Mouse (Mus musculus) spleen, adult 2 months (tissue): ENCODE measurements around the gene Il12b. TPM values are rescaled to one million over a fixed set of nuclear protein-coding genes. Genes with fewer than 3 reads are reported as not detected.
"Not testable (repeated sequence)": the region's sequence is repeated elsewhere in the genome, so short reads cannot be mapped to it uniquely, and the experiment has no call there.

Experiments
- DNase-seq, 2 experiments: peaks; one replicate each; pipeline versions ENCODE4 v3.0.0 to v3.0.0-alpha.2; 2012 to 2021; ENCODE audit warnings: low spot score in 2 of 2, low read depth in 1 of 2
- H3K27ac ChIP-seq: fragments of 200-500 bp; 2 replicates; pipeline ENCODE4 v1.5.1; 2012; ENCODE audit warnings: low read length, inconsistent platforms; ENCODE audit not compliant: insufficient read depth
- H3K27me3 ChIP-seq: fragments of 200-500 bp; 2 replicates; pipeline ENCODE4 v1.6.1; 2012; ENCODE audit warnings: mild to moderate bottlenecking, moderate library complexity, low read length, inconsistent platforms; ENCODE audit not compliant: control insufficient read depth, insufficient read depth
- H3K36me3 ChIP-seq: fragments of 200-500 bp; 2 replicates; pipeline ENCODE4 v1.6.1; 2012; ENCODE audit warnings: mild to moderate bottlenecking, low read length, inconsistent platforms; ENCODE audit not compliant: control insufficient read depth, insufficient read depth
- H3K4me1 ChIP-seq: fragments of 200-500 bp; 2 replicates; pipeline ENCODE4 v1.6.1; 2011; ENCODE audit warnings: inconsistent platforms; ENCODE audit not compliant: control insufficient read depth, insufficient read depth, insufficient read length
- H3K4me3 ChIP-seq: fragments of 200-500 bp; 2 replicates; pipeline ENCODE4 v1.5.1; 2011; ENCODE audit warnings: mild to moderate bottlenecking, inconsistent platforms; ENCODE audit not compliant: insufficient read depth, insufficient read length; ENCODE audit errors: extremely low read depth
- CTCF ChIP-seq: fragments of 200-500 bp; IDR thresholded peaks from 2 replicates; pipeline ENCODE4 v1.5.1; 2011; ENCODE audit warnings: mild to moderate bottlenecking, inconsistent platforms; ENCODE audit not compliant: insufficient read depth, insufficient read length, insufficient replicate concordance; ENCODE audit errors: extremely low read depth
- POLR2A ChIP-seq: fragments of 200-500 bp; IDR thresholded peaks from 2 replicates; pipeline ENCODE4 v1.6.1; 2011; ENCODE audit warnings: low read depth, low read length, inconsistent platforms
- WGBS: fragments of 180-500 bp; shearing (Covaris S2); methylation state at CpG from one replicate; pipeline ENCODE4 v1.1.7; 2018; 5-methylcytosine and 5-hydroxymethylcytosine counted together
- polyA plus RNA-seq: library from polyadenylated mRNA; depleted of rRNA; stranded (reverse); fragments of >200 nt; gene quantifications from 2 replicates; pipeline ENCODE4 v1.2.3, GENCODE M21; 2012; rRNA removed

The Il12b gene
- polyA plus RNA-seq, 1 experiment, result 0.70 TPM

DNA sequence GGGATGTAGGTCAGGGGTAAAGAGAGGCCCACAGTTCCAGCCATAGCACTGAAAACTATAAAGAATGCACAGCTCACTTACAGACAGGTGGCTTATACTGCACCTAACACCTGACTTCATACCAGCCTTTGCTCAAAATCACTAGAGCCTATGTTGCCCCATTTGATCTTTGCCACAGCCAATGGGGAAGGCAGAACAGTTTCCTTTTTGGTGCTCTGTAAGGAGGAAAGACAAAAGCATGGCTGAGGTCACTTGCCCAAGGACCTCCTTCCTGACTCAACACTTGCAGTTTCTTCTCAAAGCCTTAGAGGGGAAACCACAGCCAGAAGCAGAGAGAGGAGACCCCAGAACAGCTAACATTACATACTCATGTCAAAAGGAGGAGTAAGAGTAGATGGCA lies 51.2 kb downstream of the Il12b start:
- no peak for DNase-seq
- Histone ChIP-seq H3K27me3 (no peaks in the 10 kb centered on the region), H3K4me1 (no peaks in the 10 kb centered on the region), H3K4me3 (no peak overlapping the region), H3K36me3 (peaks cover 5% of the 10 kb centered on the region; the same call in 1 of the 2 replicates), H3K27ac (no peak overlapping the region)
- no peak for TF ChIP-seq CTCF
- no peak for TF ChIP-seq POLR2A

DNA sequence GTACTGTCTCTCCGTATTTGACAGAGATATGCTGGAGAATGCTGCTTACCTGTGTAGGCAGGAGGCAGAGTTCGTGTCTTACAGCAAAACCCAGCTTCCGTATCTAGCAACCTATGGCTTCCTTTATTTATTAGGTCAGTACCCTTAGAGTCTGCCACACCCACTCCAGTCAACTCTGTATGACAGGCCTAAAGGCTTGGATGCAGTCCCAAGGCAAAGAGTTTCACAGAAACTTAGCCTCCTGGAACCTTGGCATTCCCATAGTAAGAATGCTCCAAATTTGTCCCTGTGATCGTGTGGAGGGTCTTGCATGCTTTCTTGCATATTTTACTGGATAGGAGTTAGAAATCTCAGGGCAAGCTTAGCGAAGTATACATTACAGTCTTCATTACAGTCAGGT lies 52.2 kb downstream of the Il12b start:
- WGBS, result 91% methylated on average over 5 of the region's 5 CpGs
- not testable (repeated sequence) for H3K4me1 ChIP-seq, DNase-seq, H3K4me3 ChIP-seq, H3K27ac ChIP-seq, H3K27me3 ChIP-seq
- H3K36me3 ChIP-seq, result peaks cover 10% of the 10 kb centered on the region

DNA sequence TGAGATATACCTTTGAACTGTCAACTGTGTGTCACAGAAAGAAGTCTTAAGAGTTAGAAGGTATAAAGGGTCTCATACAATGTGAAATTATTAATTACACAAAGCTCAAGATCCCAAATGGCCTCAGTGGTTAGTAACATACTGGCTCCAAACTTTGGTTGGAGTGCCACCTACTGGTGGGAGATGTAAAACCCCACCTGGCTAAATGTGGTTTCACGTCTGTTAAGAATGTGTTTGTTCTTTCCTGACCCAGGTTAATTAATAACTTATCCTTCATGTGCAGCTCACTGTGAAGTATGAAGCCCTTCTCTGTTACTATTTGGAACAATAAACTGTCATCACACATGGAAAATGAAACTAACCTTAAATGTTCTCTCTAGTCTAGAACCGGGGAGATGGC lies 53.6 kb downstream of the Il12b start:
- WGBS, result 56% methylated on average over 2 of the region's 2 CpGs
- no peak overlapping the region for H3K4me3 ChIP-seq
- H3K4me1 ChIP-seq, result no peaks in the 10 kb centered on the region
- no peak overlapping the region for H3K27ac ChIP-seq
- peak; percentile 28 to 62 for DNase-seq
- H3K27me3 ChIP-seq, result no peaks in the 10 kb centered on the region
- peaks cover 18% of the 10 kb centered on the region for H3K36me3 ChIP-seq
- TF ChIP-seq POLR2A (no peak), CTCF (peak; percentile 59; the same call in 1 of the 2 replicates)

DNA sequence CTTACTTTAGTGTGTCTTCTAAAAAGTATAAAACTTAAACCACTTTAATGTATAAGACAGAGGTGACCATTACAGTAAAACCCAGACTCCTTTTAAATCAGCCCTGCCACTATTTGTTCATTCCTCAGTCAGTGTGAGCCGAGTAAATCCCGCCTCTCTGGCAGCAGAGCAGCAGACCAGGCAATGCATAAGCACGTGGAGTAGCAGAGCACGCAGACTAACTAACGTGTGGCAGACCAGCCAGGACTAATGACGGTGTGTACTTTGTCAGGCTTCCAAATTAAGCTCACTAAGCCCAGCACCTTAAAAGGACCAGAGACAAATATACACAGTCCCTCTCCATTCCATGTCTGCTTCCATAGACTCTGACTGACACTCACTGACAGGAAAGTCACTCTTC lies 61.6 kb downstream of the Il12b start:
- Histone ChIP-seq H3K27ac (no peak overlapping the region), H3K4me3 (no peak overlapping the region), H3K36me3 (peaks cover 23% of the 10 kb centered on the region), H3K27me3 (no peaks in the 10 kb centered on the region), H3K4me1 (no peaks in the 10 kb centered on the region; the same call in 1 of the 2 replicates)
- WGBS, result 69% methylated on average over 6 of the region's 6 CpGs
- TF ChIP-seq POLR2A (no peak), CTCF (no peak)
- DNase-seq, result no peak

Other genes starting within 250 kb of the Il12b start
- gene Ublcp1, start 70.4 kb downstream of the Il12b start, polyA plus RNA-seq, result 10.7 and 11.4 TPM in 2 replicates
- 65.5 and 191 TPM in 2 replicates for gene Rnf145, start 118.9 kb downstream of the Il12b start, polyA plus RNA-seq
- 26.6 and 40.1 TPM in 2 replicates for gene Ebf1, start 217.3 kb downstream of the Il12b start, polyA plus RNA-seq